Comparison of ENCODE assay signal across 20 mouse cellular contexts in the genomic region with DNA sequence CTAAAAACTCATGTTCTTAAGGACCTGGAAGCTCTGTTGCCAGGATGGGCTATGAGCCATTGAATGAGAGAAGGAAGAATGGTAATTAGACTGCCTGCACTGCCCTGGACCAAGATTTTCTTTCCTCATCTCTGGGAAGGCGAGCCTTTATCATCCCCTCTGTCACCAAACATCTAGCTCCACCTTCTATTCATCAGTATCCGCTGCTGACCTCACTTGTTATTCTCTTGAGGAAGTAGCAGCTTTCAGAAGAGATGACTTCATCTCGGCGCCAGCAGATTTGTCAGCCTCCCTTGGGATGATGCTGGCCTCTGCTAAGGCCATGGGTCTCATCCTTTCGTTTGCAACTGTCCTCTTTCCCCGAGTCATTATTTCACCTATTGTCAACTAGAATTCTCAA.
DNase-seq lines count a peak whose midpoint lies in the region.
"Had no signal": no experiment of that assay in that cellular context is flagged by ENCODE, and none has a peak within 500 bp of the region (broad histone marks: within the 10 kb centered on the region; RNA-seq: fewer than 3 reads in every experiment).

No protein-coding gene starts in this region.

- no peak overlapping the region for H3K27ac ChIP-seq in heart, embryonic 10.5 days
- H3K27ac ChIP-seq in hindbrain, embryonic 10.5 days = no peak overlapping the region
- H3K27ac ChIP-seq: embryonic facial prominence, embryonic 12.5 days; forebrain, embryonic 15.5 days; hindbrain, embryonic 13.5 days; limb, embryonic 12.5 days; liver, embryonic 13.5 days; midbrain, embryonic 12.5 days; neural tube, embryonic 13.5 days had no signal

- no peaks in the 10 kb centered on the region for H3K4me1 ChIP-seq in heart, embryonic 10.5 days
- H3K4me1 ChIP-seq in hindbrain, embryonic 10.5 days (replicated peaks) = no peaks in the 10 kb centered on the region
- H3K4me1 ChIP-seq: embryonic facial prominence, embryonic 12.5 days; forebrain, embryonic 15.5 days; hindbrain, embryonic 13.5 days; limb, embryonic 12.5 days; liver, embryonic 13.5 days; midbrain, embryonic 12.5 days; neural tube, embryonic 13.5 days had no signal

- intact Hi-C loops in heart, postnatal 10 days (cut with DNase I) = no loop called here

- DNase-seq in heart, adult 18-20 months = peak; percentile 46 to 73
- no peak for DNase-seq in heart, embryonic 10.5 days (ENCODE audit: low spot score)
- DNase-seq in heart, adult 8-10 months (ENCODE audit: low spot score) = peak; percentile 53
- peak; percentile 69 to 78 for DNase-seq in heart, postnatal 10 days
- peak; percentile 53 for DNase-seq in skeletal muscle tissue, adult 2 months (ENCODE audit: low read depth, low spot score)
- no peak for DNase-seq in layer of hippocampus, adult 18-20 months (ENCODE audit: low spot score in 2 of 2)
- DNase-seq in hindbrain, embryonic 10.5 days (ENCODE audit: low spot score) = no peak
- DNase-seq: adrenal gland, postnatal 36 days; cerebellum, adult 8-10 months; kidney, adult 11 months; kidney, postnatal 14 days; liver, embryonic 13.5 days; right cerebral cortex, postnatal 25 days; thymus, postnatal 36 days had no signal

- no peaks in the 10 kb centered on the region for H3K36me3 ChIP-seq in heart, embryonic 10.5 days
- no peaks in the 10 kb centered on the region for H3K36me3 ChIP-seq in hindbrain, embryonic 10.5 days
- H3K36me3 ChIP-seq: embryonic facial prominence, embryonic 12.5 days; forebrain, embryonic 15.5 days; hindbrain, embryonic 13.5 days; limb, embryonic 12.5 days; liver, embryonic 13.5 days; midbrain, embryonic 12.5 days; neural tube, embryonic 13.5 days had no signal

- no peaks in the 10 kb centered on the region for H3K9me3 ChIP-seq in heart, embryonic 10.5 days
- no peaks in the 10 kb centered on the region for H3K9me3 ChIP-seq in hindbrain, embryonic 10.5 days
- H3K9me3 ChIP-seq: embryonic facial prominence, embryonic 12.5 days; forebrain, embryonic 15.5 days; hindbrain, embryonic 13.5 days; limb, embryonic 12.5 days; liver, embryonic 13.5 days; midbrain, embryonic 12.5 days; neural tube, embryonic 13.5 days had no signal

- no peaks in the 10 kb centered on the region for H3K27me3 ChIP-seq in heart, embryonic 10.5 days (ENCODE audit: insufficient read depth, poor library complexity, severe bottlenecking)
- no peaks in the 10 kb centered on the region for H3K27me3 ChIP-seq in hindbrain, embryonic 10.5 days (ENCODE audit: insufficient read depth, poor library complexity, severe bottlenecking)
- H3K27me3 ChIP-seq: embryonic facial prominence, embryonic 12.5 days; forebrain, embryonic 15.5 days; hindbrain, embryonic 13.5 days; limb, embryonic 12.5 days; liver, embryonic 13.5 days; midbrain, embryonic 12.5 days; neural tube, embryonic 13.5 days had no signal

- no peak overlapping the region for H3K4me3 ChIP-seq in heart, embryonic 10.5 days
- H3K4me3 ChIP-seq in hindbrain, embryonic 10.5 days = no peak overlapping the region
- H3K4me3 ChIP-seq: embryonic facial prominence, embryonic 12.5 days; forebrain, embryonic 15.5 days; hindbrain, embryonic 13.5 days; limb, embryonic 12.5 days; liver, embryonic 13.5 days; midbrain, embryonic 12.5 days; neural tube, embryonic 13.5 days had no signal

- WGBS in heart, embryonic 10.5 days = 45% methylated on average over 6 of the region's 6 CpGs
- 81% methylated on average over 6 of the region's 6 CpGs for WGBS in hindbrain, embryonic 10.5 days

Comparison
In these comparisons a context has a peak if more than half of its experiments do, and no peak if none do; other contexts are left out.
1. DNase-seq: peak in heart, adult 18-20 months (2 of 2), heart, adult 8-10 months (single experiment), heart, postnatal 10 days (2 of 2) and skeletal muscle tissue, adult 2 months (single experiment); none in heart, embryonic 10.5 days (single experiment), layer of hippocampus, adult 18-20 months (0 of 2) and hindbrain, embryonic 10.5 days (single experiment).